Mouse (Mus musculus) cerebellum, adult 2 months (tissue): ENCODE measurements around the gene Cep55.

Source experiments
- CTCF ChIP-seq: fragments of 200-500 bp; IDR thresholded peaks from 2 replicates; pipeline ENCODE4 v1.5.1; 2011; ENCODE audit warnings: low read depth, mild to moderate bottlenecking, control low read depth, low read length, moderate library complexity, borderline replicate concordance; ENCODE audit not compliant: insufficient read depth
- POLR2A ChIP-seq: fragments of 200-500 bp; IDR thresholded peaks from 2 replicates; pipeline ENCODE4 v1.6.1; 2011; ENCODE audit warnings: low read length, control low read depth, borderline replicate concordance; ENCODE audit not compliant: insufficient read depth

- TF ChIP-seq CTCF (no peak), POLR2A (no peak)
Observed at GRCm38 (mm10) chr19:38022710-38023109, 32.1 kb upstream of the Cep55 start.
